Mouse (Mus musculus) heart, adult 2 months (tissue): Measurements from ENCODE around the gene Fbxo28.

ENCODE experiments used
- CTCF ChIP-seq: fragments of 200-600 bp; IDR thresholded peaks from 2 replicates; pipeline ENCODE4 v1.8.1; 2022; ENCODE audit warnings: antibody characterized with exemption, mild to moderate bottlenecking, moderate library complexity
- POLR2A ChIP-seq: fragments of 200-500 bp; IDR thresholded peaks from 2 replicates; pipeline ENCODE4 v1.6.1; 2011; ENCODE audit warnings: mild to moderate bottlenecking, low read depth, low read length, control low read depth; ENCODE audit not compliant: insufficient read depth

DNA sequence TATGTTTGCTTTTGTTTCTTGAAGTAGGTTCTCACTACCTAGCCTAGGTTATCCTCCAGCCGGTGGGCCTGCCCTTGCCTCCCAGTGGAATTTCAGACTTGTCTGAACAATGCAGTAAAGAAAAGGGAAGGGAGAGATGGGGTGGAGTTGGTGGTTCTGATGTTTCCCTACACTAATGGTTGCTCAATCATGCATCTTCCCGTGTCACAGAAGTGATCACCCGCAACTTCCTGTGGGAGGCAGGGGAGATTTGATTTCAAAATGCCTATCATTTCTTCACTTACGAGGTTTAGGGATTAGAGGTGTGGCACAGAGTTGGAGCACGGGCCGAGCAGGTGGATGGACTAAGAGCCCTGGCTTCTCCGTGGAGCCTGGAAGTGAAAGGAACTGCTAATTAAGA, 58.2 kb downstream of the Fbxo28 start:
- TF ChIP-seq CTCF (no peak), POLR2A (no peak)
